Mouse (Mus musculus): Measurements from ENCODE around the gene Ptgs2. TPM values are rescaled to one million over a fixed set of nuclear protein-coding genes. Genes with fewer than 3 reads are reported as not detected.
A peak's percentile ranks its signal among the peaks of the same experiment; 100 is the strongest.

The Ptgs2 gene
- polyA plus RNA-seq (2014; fragmentation: Nextera tagmentation; extraction: Ambion mirVana) = not detected in 2 replicates

GRCm38 (mm10) chr1:150099790-150100333 lies at the start of gene Ptgs2:
Gene Ptgs2, plus strand, starts transcription at chr1:150100031.
- Histone ChIP-seq H3K4me3 (ENCODE audit: low read depth, low read length) (peak within 1 kb of the TSS; percentile 37), H3K27ac (replicated peaks; ENCODE audit: low read depth, low read length) (no peak within 1 kb of the TSS), H3K9ac (ENCODE audit: low read length) (peak within 1 kb of the TSS; percentile 60), H3K4me1 (ENCODE audit: control insufficient read depth, insufficient read depth, low read length) (0 out of 2 replicates have a peak, but pooled peaks cover 2% of the 10 kb centered on the region), H3K36me3 (ENCODE audit: control insufficient read depth, insufficient read depth, low read length) (no peaks in the 10 kb centered on the region), H3K27me3 (ENCODE audit: control insufficient read depth, insufficient read depth, low read length) (no peaks in the 10 kb centered on the region), H3K9me3 (ENCODE audit: control insufficient read depth, low read length) (no peaks in the 10 kb centered on the region), H3K4me2 (ENCODE audit: low read depth, severe bottlenecking) (peak within 1 kb of the TSS; percentile 94)
- peak; percentile 64 for DNase-seq (ENCODE audit: low spot score)
- WGBS = 2% methylated on average over 26 of the region's 26 CpGs
- ATAC-seq (ENCODE audit: insufficient number of reproducible peaks, low FRiP score, low TSS enrichment, low read depth) = peak; percentile 83

- Histone ChIP-seq H3K4me2 (ENCODE audit: low read depth, severe bottlenecking) (no peak overlapping the region), H3K36me3 (ENCODE audit: control insufficient read depth, insufficient read depth, low read length) (no peaks in the 10 kb centered on the region)
Measured at GRCm38 (mm10) chr1:150050256-150050655, 49.6 kb upstream of the Ptgs2 start.

GRCm38 (mm10) chr1:150065684-150066083 lies 34.1 kb upstream of the Ptgs2 start:
- no peak overlapping the region for H3K27ac ChIP-seq (replicated peaks; ENCODE audit: low read depth, low read length)
- 95% methylated on average over 1 of the region's 1 CpGs for WGBS
- no peak overlapping the region for H3K4me3 ChIP-seq (ENCODE audit: low read depth, low read length)
- no peaks in the 10 kb centered on the region for H3K36me3 ChIP-seq (ENCODE audit: control insufficient read depth, insufficient read depth, low read length)
- no peaks in the 10 kb centered on the region for H3K27me3 ChIP-seq (ENCODE audit: control insufficient read depth, insufficient read depth, low read length)
- H3K4me1 ChIP-seq (ENCODE audit: control insufficient read depth, insufficient read depth, low read length) = no peaks in the 10 kb centered on the region
- no peak overlapping the region for H3K9ac ChIP-seq (ENCODE audit: low read length)
- DNase-seq (ENCODE audit: low spot score) (no peak), ATAC-seq (ENCODE audit: insufficient number of reproducible peaks, low FRiP score, low TSS enrichment, low read depth) (no peak)
- no peak overlapping the region for H3K4me2 ChIP-seq (ENCODE audit: low read depth, severe bottlenecking)
- H3K9me3 ChIP-seq (ENCODE audit: control insufficient read depth, low read length) = no peaks in the 10 kb centered on the region

More at GRCm38 (mm10) chr1:150050256-150050655, 49.6 kb upstream of the Ptgs2 start:
- no peak for DNase-seq (ENCODE audit: low spot score)
- no peak overlapping the region for H3K4me3 ChIP-seq (ENCODE audit: low read depth, low read length)
- 75% methylated on average over 1 of the region's 1 CpGs for WGBS
- no peaks in the 10 kb centered on the region for H3K27me3 ChIP-seq (ENCODE audit: control insufficient read depth, insufficient read depth, low read length)
- H3K4me1 ChIP-seq (ENCODE audit: control insufficient read depth, insufficient read depth, low read length) = no peaks in the 10 kb centered on the region
- no peak for ATAC-seq (ENCODE audit: insufficient number of reproducible peaks, low FRiP score, low TSS enrichment, low read depth)
- no peak overlapping the region for H3K9ac ChIP-seq (ENCODE audit: low read length)
- H3K9me3 ChIP-seq (ENCODE audit: control insufficient read depth, low read length) = no peaks in the 10 kb centered on the region
- H3K27ac ChIP-seq (replicated peaks; ENCODE audit: low read depth, low read length) = no peak overlapping the region

GRCm38 (mm10) chr1:150072880-150073279 lies 27.0 kb upstream of the Ptgs2 start:
- Histone ChIP-seq H3K27me3 (ENCODE audit: control insufficient read depth, insufficient read depth, low read length) (no peaks in the 10 kb centered on the region), H3K9ac (ENCODE audit: low read length) (no peak overlapping the region), H3K4me3 (ENCODE audit: low read depth, low read length) (no peak overlapping the region), H3K27ac (replicated peaks; ENCODE audit: low read depth, low read length) (no peak overlapping the region), H3K9me3 (ENCODE audit: control insufficient read depth, low read length) (no peaks in the 10 kb centered on the region), H3K4me1 (ENCODE audit: control insufficient read depth, insufficient read depth, low read length) (no peaks in the 10 kb centered on the region), H3K4me2 (ENCODE audit: low read depth, severe bottlenecking) (no peak overlapping the region), H3K36me3 (ENCODE audit: control insufficient read depth, insufficient read depth, low read length) (no peaks in the 10 kb centered on the region)
- DNase-seq (ENCODE audit: low spot score) (no peak), ATAC-seq (ENCODE audit: insufficient number of reproducible peaks, low FRiP score, low TSS enrichment, low read depth) (no peak)
- WGBS = 83% methylated on average over 3 of the region's 3 CpGs

GRCm38 (mm10) chr1:150074609-150075008 lies 25.2 kb upstream of the Ptgs2 start:
- Histone ChIP-seq H3K4me1 (ENCODE audit: control insufficient read depth, insufficient read depth, low read length) (no peaks in the 10 kb centered on the region), H3K9me3 (ENCODE audit: control insufficient read depth, low read length) (no peaks in the 10 kb centered on the region), H3K4me3 (ENCODE audit: low read depth, low read length) (no peak overlapping the region), H3K4me2 (ENCODE audit: low read depth, severe bottlenecking) (no peak overlapping the region), H3K36me3 (ENCODE audit: control insufficient read depth, insufficient read depth, low read length) (no peaks in the 10 kb centered on the region), H3K27ac (replicated peaks; ENCODE audit: low read depth, low read length) (no peak overlapping the region), H3K27me3 (ENCODE audit: control insufficient read depth, insufficient read depth, low read length) (no peaks in the 10 kb centered on the region), H3K9ac (ENCODE audit: low read length) (no peak overlapping the region)
- no peak for DNase-seq (ENCODE audit: low spot score)
- ATAC-seq (ENCODE audit: insufficient number of reproducible peaks, low FRiP score, low TSS enrichment, low read depth) = no peak
- 89% methylated on average over 1 of the region's 1 CpGs for WGBS

GRCm38 (mm10) chr1:150089040-150089692 lies 10.7 kb upstream of the Ptgs2 start:
- Histone ChIP-seq H3K4me2 (ENCODE audit: low read depth, severe bottlenecking) (no peak overlapping the region), H3K36me3 (ENCODE audit: control insufficient read depth, insufficient read depth, low read length) (no peaks in the 10 kb centered on the region), H3K4me3 (ENCODE audit: low read depth, low read length) (no peak overlapping the region), H3K4me1 (ENCODE audit: control insufficient read depth, insufficient read depth, low read length) (no peaks in the 10 kb centered on the region), H3K9me3 (ENCODE audit: control insufficient read depth, low read length) (no peaks in the 10 kb centered on the region), H3K27me3 (ENCODE audit: control insufficient read depth, insufficient read depth, low read length) (no peaks in the 10 kb centered on the region), H3K9ac (ENCODE audit: low read length) (no peak overlapping the region), H3K27ac (replicated peaks; ENCODE audit: low read depth, low read length) (no peak overlapping the region)
- DNase-seq (ENCODE audit: low spot score) = no peak
- WGBS = 84% methylated on average over 6 of the region's 6 CpGs
- ATAC-seq (ENCODE audit: insufficient number of reproducible peaks, low FRiP score, low TSS enrichment, low read depth) = no peak

GRCm38 (mm10) chr1:150090229-150090628 lies 9.6 kb upstream of the Ptgs2 start:
- no peak for DNase-seq (ENCODE audit: low spot score)
- no peaks in the 10 kb centered on the region for H3K36me3 ChIP-seq (ENCODE audit: control insufficient read depth, insufficient read depth, low read length)
- no peak overlapping the region for H3K4me2 ChIP-seq (ENCODE audit: low read depth, severe bottlenecking)
- WGBS = 56% methylated on average over 1 of the region's 1 CpGs
- ATAC-seq (ENCODE audit: insufficient number of reproducible peaks, low FRiP score, low TSS enrichment, low read depth) = no peak
- H3K9me3 ChIP-seq (ENCODE audit: control insufficient read depth, low read length) = no peaks in the 10 kb centered on the region
- no peak overlapping the region for H3K4me3 ChIP-seq (ENCODE audit: low read depth, low read length)
- H3K27me3 ChIP-seq (ENCODE audit: control insufficient read depth, insufficient read depth, low read length) = no peaks in the 10 kb centered on the region
- H3K9ac ChIP-seq (ENCODE audit: low read length) = no peak overlapping the region
- H3K4me1 ChIP-seq (ENCODE audit: control insufficient read depth, insufficient read depth, low read length) = no peaks in the 10 kb centered on the region
- no peak overlapping the region for H3K27ac ChIP-seq (replicated peaks; ENCODE audit: low read depth, low read length)

GRCm38 (mm10) chr1:150097036-150097435 lies 2.8 kb upstream of the Ptgs2 start:
- no peak overlapping the region for H3K4me2 ChIP-seq (ENCODE audit: low read depth, severe bottlenecking)
- WGBS = 89% methylated on average over 2 of the region's 2 CpGs
- H3K9me3 ChIP-seq (ENCODE audit: control insufficient read depth, low read length) = no peaks in the 10 kb centered on the region
- H3K9ac ChIP-seq (ENCODE audit: low read length) = no peak overlapping the region
- H3K36me3 ChIP-seq (ENCODE audit: control insufficient read depth, insufficient read depth, low read length) = no peaks in the 10 kb centered on the region
- H3K27me3 ChIP-seq (ENCODE audit: control insufficient read depth, insufficient read depth, low read length) = no peaks in the 10 kb centered on the region
- no peak for DNase-seq (ENCODE audit: low spot score)
- ATAC-seq (ENCODE audit: insufficient number of reproducible peaks, low FRiP score, low TSS enrichment, low read depth) = no peak
- 0 out of 2 replicates have a peak, but pooled peaks cover 2% of the 10 kb centered on the region for H3K4me1 ChIP-seq (ENCODE audit: control insufficient read depth, insufficient read depth, low read length)
- H3K4me3 ChIP-seq (ENCODE audit: low read depth, low read length) = no peak overlapping the region
- no peak overlapping the region for H3K27ac ChIP-seq (replicated peaks; ENCODE audit: low read depth, low read length)

Measured in limb, embryonic 11.5 days (tissue).